Mouse (Mus musculus): Measurements from ENCODE around the gene Fzd1.

Fzd1 gene

DNA sequence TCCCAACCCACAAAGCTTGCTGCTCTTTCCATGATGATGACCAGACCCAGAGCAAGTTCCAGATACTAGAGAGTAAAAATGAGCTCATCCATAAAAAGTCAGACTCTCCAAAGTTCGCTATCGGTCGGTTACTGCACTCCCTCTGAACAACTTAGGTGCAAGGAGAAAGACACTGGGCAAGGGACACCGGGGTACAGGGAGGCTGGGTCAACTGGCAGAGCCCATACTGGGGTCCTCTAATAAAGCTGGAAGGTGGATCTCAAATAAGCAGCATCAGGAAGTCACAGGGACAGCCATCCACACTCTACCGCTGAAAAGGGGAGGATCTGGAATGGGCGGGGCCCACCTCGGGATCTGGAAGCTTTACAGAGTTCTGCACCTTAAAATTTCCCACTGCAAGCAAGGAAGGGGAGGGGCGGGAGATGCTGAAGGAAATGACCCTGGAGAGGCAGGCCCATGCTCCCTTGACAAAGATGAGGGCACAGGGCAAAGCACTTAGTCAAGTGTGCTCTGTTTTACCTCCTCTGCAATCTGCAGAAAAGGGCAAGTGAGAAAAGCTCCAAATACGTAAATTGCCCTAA, 3.0 kb downstream of the Fzd1 start:
- no peak for DNase-seq (ENCODE audit: inconsistent age in 2 of 2, low spot score in 1 of 2)

DNA sequence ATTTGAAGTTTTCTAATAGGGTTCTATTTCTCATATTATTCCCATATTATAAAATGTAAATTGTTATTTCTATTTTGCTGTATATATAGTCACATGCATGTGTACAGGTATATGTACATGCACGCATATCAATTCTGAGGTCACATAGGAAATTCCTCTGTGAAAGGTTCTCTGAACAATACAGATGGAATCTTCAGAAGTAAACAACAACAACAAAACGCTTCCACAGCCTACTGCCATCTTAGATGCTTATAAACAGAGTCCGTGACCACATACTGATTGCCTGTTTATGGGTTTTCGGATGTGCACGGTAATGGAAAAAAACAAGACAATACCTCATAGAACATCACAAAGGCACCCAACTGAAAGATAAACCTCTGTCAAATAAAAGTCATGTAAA, 4.7 kb downstream of the Fzd1 start:
- no peak for DNase-seq (ENCODE audit: inconsistent age in 2 of 2, low spot score in 1 of 2)

DNA sequence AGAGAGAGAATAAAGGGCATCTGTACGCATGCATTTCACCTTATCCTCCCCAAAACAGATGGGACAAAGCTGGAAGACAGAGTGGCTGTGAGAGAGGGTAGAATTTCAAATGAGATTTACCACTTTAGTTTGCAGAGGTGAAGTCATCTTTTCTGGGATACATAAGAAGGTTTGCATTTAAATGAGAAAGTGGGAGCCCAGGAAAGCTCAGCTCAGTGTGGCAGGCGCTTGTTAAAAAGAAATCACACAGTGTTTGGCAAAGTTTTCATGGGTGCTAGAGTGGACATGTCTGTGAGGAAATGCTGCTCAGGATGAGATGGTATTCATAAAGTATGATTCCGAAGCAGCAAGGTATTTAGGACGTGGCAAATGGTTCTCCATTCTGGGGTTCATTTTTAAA, 15.1 kb downstream of the Fzd1 start:
- no peak for DNase-seq (ENCODE audit: inconsistent age in 2 of 2, low spot score in 1 of 2)

DNA sequence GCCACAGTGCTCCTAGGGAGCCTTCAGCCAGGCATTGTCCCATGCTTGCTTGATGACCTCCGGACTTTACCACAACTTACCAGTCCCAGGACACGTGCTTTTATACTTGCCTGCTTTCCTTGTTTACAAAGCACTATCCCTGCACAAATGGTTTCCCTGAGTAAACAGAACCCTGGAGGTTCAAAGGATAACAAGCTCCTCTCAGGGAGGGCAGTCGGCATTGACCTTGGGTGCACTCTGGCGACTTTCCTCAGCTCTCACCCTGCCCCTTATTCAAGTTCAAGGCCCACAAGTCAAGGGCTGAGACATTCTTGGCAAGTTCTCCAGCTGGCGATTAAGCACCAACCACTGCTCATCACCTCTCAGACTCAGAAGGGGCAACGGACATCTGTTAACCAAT, 20.8 kb downstream of the Fzd1 start:
- no peak for DNase-seq (ENCODE audit: inconsistent age in 2 of 2, low spot score in 1 of 2)

DNA sequence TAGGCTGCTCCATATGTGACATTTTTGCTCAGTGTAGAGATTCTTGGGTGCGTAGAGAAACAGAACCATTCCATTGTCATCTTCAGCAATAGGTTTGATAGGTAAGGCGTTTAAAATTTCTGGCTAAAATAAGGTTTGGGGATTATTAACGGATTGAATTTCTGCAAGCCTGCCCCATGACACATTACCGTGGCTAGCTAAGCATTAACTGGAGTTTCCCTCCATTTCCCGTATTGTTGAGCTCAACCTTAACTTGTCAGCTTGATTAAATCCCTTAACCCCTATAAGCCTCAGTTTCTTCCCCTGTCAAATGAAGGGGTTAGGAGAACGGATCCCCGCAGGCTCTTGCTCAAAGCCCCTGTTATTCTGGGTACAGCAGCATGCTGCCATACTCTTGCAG, 22.4 kb downstream of the Fzd1 start:
- DNase-seq (ENCODE audit: inconsistent age in 2 of 2, low spot score in 1 of 2), result no peak

DNA sequence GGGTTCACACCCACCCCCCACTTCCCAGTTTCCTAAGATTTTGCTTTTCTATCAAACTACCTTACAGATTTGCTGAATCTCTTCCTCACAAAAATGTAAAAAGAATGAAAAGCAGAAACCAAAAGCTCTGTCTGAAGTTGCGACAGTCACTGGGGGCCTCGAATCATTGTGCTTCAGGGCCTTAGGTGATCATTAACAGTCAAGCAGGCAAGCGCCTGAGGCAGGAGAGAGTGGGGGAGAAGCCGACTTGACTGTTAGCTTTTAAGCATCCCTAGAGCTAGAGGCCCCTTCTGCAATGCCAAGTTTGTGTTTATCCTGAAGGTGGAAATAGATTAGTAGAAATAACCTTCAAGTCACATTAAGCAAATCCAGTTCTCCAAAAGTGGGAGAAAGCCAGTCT, 24.6 kb downstream of the Fzd1 start:
- DNase-seq (ENCODE audit: inconsistent age in 2 of 2, low spot score in 1 of 2), result no peak

DNA sequence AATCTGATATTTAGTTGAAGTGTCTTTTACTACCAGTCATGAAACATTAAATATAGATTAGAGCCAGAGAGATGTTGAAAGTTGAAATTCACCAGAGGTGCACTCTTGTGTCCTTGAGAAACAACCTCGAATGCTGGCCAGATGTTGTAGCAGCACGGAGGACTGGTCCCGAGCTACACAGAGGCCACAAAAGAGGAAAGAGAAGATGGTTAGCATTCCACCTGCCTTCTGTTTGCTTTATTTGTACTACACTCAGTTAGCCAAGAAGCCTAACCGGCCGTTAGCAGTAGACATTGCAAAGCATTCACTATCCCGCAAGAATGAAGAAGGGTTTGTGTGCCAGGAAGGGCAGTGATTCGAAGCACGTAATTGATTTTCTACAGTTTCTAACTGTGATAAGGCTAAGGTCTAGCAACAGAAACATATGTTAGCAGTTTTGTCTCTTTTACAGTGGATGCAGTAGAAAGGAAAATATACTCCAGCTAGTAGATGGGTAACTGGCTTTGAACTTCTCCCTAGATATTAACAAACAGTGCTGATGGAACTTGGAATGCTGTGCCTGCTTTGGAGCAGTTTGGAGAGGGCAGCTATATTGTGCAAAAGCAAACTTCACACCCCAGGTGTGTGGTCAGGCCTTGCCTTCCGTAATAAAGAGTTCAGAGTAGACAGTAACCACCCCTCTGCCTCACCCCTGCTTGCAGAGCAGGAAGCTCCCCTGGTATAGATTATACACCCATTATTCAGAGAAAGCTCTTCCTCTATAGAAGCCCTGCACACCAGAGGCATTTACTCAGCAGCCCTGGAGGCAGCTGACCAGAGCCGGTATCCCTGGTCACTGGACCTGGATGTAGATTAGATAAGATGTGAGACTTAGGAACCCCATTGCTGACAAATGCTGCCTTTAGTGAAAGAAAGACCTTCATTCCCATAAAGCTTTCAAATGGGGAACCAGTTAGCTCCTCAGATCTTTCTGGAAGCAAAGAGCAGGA, 25.3 kb downstream of the Fzd1 start:
- DNase-seq (ENCODE audit: inconsistent age in 2 of 2, low spot score in 1 of 2), result no peak

DNA sequence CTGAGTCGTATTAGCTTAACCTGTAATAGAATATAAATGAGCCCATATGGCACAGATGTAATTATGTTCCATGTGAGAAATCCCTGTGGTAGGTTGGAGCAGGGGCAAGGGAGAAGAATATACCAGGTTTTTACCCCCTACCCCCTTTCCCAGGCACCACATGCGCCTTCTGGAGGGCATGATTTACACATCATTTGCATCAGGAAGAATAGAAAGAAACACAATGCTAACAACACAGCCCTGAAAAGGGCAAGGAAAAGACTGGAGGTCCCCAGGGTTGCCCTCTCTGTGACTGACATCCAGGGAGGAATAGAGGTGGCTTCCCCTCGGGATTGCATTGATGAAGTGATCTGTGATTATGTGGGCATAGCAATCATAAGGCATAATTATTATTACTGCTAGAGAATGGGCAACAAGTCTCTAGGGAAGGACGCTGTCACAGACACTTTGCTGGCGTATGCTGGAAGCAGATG, 26.1 kb downstream of the Fzd1 start:
- no peak for DNase-seq (ENCODE audit: inconsistent age in 2 of 2, low spot score in 1 of 2)

DNA sequence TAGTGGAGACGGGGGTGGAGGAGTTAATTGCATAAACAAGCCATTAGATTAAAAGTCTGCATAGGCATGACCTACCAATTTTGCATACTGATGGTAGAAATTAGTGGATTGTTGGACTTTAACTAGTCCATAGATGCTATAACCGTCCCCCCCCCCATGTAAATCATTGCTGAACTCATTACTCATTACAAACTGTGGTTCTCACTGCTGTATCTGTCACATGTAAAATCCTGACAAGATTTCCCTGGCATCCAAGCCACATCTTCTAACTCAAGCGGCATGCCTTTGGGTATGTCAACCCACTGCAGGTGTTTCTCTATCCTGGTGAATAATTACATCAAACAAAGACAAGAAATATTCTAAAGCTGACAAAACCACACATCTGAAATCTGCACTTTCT, 26.8 kb downstream of the Fzd1 start:
- no peak for DNase-seq (ENCODE audit: inconsistent age in 2 of 2, low spot score in 1 of 2)
